Mouse (Mus musculus) heart, embryonic 10.5 days (tissue): ENCODE data around the gene Cpm. TPM values are rescaled to one million over a fixed set of nuclear protein-coding genes. Genes with fewer than 3 reads are reported as not detected.
A peak's percentile ranks its signal among the peaks of the same experiment; 100 is the strongest.

Source experiments
- DNase-seq: peaks from one replicate; pipeline ENCODE4 v3.0.0-alpha.2; 2017; ENCODE audit warnings: low spot score
- H3K27ac ChIP-seq: fragments of 300-500 bp; sonication (generic); 2 replicates; pipeline ENCODE4 v1.5.1; 2016; ENCODE audit warnings: mild to moderate bottlenecking
- H3K27me3 ChIP-seq: fragments of 300-500 bp; sonication (generic); 2 replicates; pipeline ENCODE4 v1.6.1; 2016; ENCODE audit warnings: mild to moderate bottlenecking; ENCODE audit not compliant: poor library complexity, insufficient read depth, severe bottlenecking
- H3K36me3 ChIP-seq: fragments of 300-500 bp; sonication (generic); 2 replicates; pipeline ENCODE4 v1.6.1; 2016; ENCODE audit warnings: mild to moderate bottlenecking, moderate library complexity
- H3K4me1 ChIP-seq: fragments of 300-500 bp; sonication (generic); 2 replicates; pipeline ENCODE4 v1.6.1; 2016; ENCODE audit warnings: mild to moderate bottlenecking
- H3K4me3 ChIP-seq: fragments of 300-500 bp; sonication (generic); 2 replicates; pipeline ENCODE4 v1.5.1; 2016; ENCODE audit warnings: mild to moderate bottlenecking, moderate library complexity
- H3K9me3 ChIP-seq: fragments of 300-500 bp; sonication (generic); 2 replicates; pipeline ENCODE4 v1.6.1; 2016; ENCODE audit warnings: mild to moderate bottlenecking, moderate library complexity
- WGBS: fragments of 180-500 bp; shearing (Covaris S2); methylation state at CpG from one replicate; pipeline ENCODE4 v1.1.7; 2016; 5-methylcytosine and 5-hydroxymethylcytosine counted together
- polyA plus RNA-seq: library from polyadenylated mRNA; unstranded; fragments of >200 nt; fragmentation: Nextera tagmentation; extraction: Ambion mirVana; gene quantifications from 2 replicates; pipeline ENCODE4 v1.2.1, GENCODE M21; 2016

Gene Cpm
- polyA plus RNA-seq, 1 experiment from 2014 or later, result 28.3 TPM

GRCm38 (mm10) chr10:117655908-117656661 lies 26.8 kb downstream of the Cpm start:
- no peak overlapping the region for H3K27ac ChIP-seq
- no peaks in the 10 kb centered on the region for H3K36me3 ChIP-seq
- no peaks in the 10 kb centered on the region for H3K27me3 ChIP-seq
- H3K4me3 ChIP-seq, result no peak overlapping the region
- no peaks in the 10 kb centered on the region for H3K9me3 ChIP-seq
- WGBS, result 49% methylated on average over 7 of the region's 7 CpGs
- DNase-seq, result no peak
- no peaks in the 10 kb centered on the region for H3K4me1 ChIP-seq

GRCm38 (mm10) chr10:117656662-117656962 lies 27.3 kb downstream of the Cpm start:
- Histone ChIP-seq H3K9me3 (no peaks in the 10 kb centered on the region), H3K36me3 (no peaks in the 10 kb centered on the region), H3K4me1 (no peaks in the 10 kb centered on the region), H3K27ac (no peak overlapping the region), H3K27me3 (no peaks in the 10 kb centered on the region), H3K4me3 (no peak overlapping the region)
- no peak for DNase-seq
- WGBS, result 82% methylated on average over 6 of the region's 6 CpGs

GRCm38 (mm10) chr10:117656985-117657658 lies 27.8 kb downstream of the Cpm start:
- no peaks in the 10 kb centered on the region for H3K27me3 ChIP-seq
- no peaks in the 10 kb centered on the region for H3K4me1 ChIP-seq
- H3K36me3 ChIP-seq, result no peaks in the 10 kb centered on the region
- no peak overlapping the region for H3K4me3 ChIP-seq
- H3K27ac ChIP-seq, result no peak overlapping the region
- DNase-seq, result no peak
- no peaks in the 10 kb centered on the region for H3K9me3 ChIP-seq
- WGBS, result 80% methylated on average over 7 of the region's 7 CpGs

- no peak overlapping the region for H3K27ac ChIP-seq
- WGBS, result 81% methylated on average over 3 of the region's 3 CpGs
Observed at GRCm38 (mm10) chr10:117657659-117658306, 28.5 kb downstream of the Cpm start.

GRCm38 (mm10) chr10:117658522-117659429 lies 29.5 kb downstream of the Cpm start:
- Histone ChIP-seq H3K36me3 (no peaks in the 10 kb centered on the region), H3K27ac (no peak overlapping the region), H3K27me3 (no peaks in the 10 kb centered on the region), H3K4me3 (no peak overlapping the region), H3K4me1 (peaks cover 8% of the 10 kb centered on the region), H3K9me3 (no peaks in the 10 kb centered on the region)
- DNase-seq, result no peak
- WGBS, result 90% methylated on average over 14 of the region's 14 CpGs

More at GRCm38 (mm10) chr10:117657659-117658306, 28.5 kb downstream of the Cpm start:
- Histone ChIP-seq H3K36me3 (no peaks in the 10 kb centered on the region), H3K4me3 (no peak overlapping the region), H3K9me3 (no peaks in the 10 kb centered on the region), H3K27me3 (no peaks in the 10 kb centered on the region), H3K4me1 (no peaks in the 10 kb centered on the region)
- no peak for DNase-seq

GRCm38 (mm10) chr10:117659430-117659813 lies 30.1 kb downstream of the Cpm start:
- Histone ChIP-seq H3K4me3 (no peak overlapping the region), H3K36me3 (no peaks in the 10 kb centered on the region), H3K4me1 (peaks cover 11% of the 10 kb centered on the region), H3K27me3 (no peaks in the 10 kb centered on the region), H3K27ac (no peak overlapping the region), H3K9me3 (no peaks in the 10 kb centered on the region)
- 79% methylated on average over 11 of the region's 11 CpGs for WGBS
- no peak for DNase-seq

GRCm38 (mm10) chr10:117659819-117660218 lies 30.5 kb downstream of the Cpm start:
- peaks cover 11% of the 10 kb centered on the region for H3K4me1 ChIP-seq
- H3K36me3 ChIP-seq, result no peaks in the 10 kb centered on the region
- DNase-seq, result no peak
- 57% methylated on average over 11 of the region's 11 CpGs for WGBS
- no peaks in the 10 kb centered on the region for H3K9me3 ChIP-seq
- no peak overlapping the region for H3K4me3 ChIP-seq
- H3K27ac ChIP-seq, result no peak overlapping the region
- H3K27me3 ChIP-seq, result no peaks in the 10 kb centered on the region

- no peak overlapping the region for H3K4me3 ChIP-seq
- no peak for DNase-seq
- 75% methylated on average over 15 of the region's 15 CpGs for WGBS
- H3K27ac ChIP-seq, result no peak overlapping the region
- peaks cover 11% of the 10 kb centered on the region for H3K4me1 ChIP-seq
- H3K9me3 ChIP-seq, result no peaks in the 10 kb centered on the region
- no peaks in the 10 kb centered on the region for H3K27me3 ChIP-seq
- H3K36me3 ChIP-seq, result no peaks in the 10 kb centered on the region
Observed at GRCm38 (mm10) chr10:117662316-117663055, 33.2 kb downstream of the Cpm start.

- Histone ChIP-seq H3K4me1 (peaks cover 11% of the 10 kb centered on the region), H3K36me3 (no peaks in the 10 kb centered on the region), H3K4me3 (peak overlapping the region; percentile 49), H3K27me3 (no peaks in the 10 kb centered on the region), H3K9me3 (no peaks in the 10 kb centered on the region), H3K27ac (peak overlapping the region; percentile 47; the same call in 1 of the 2 replicates)
- no peak for DNase-seq
- 69% methylated on average over 14 of the region's 14 CpGs for WGBS
Observed at GRCm38 (mm10) chr10:117663056-117663864, 34.0 kb downstream of the Cpm start.

- Histone ChIP-seq H3K4me1 (peaks cover 11% of the 10 kb centered on the region), H3K4me3 (peak overlapping the region; percentile 49), H3K36me3 (no peaks in the 10 kb centered on the region), H3K27me3 (no peaks in the 10 kb centered on the region), H3K9me3 (no peaks in the 10 kb centered on the region), H3K27ac (peak overlapping the region; percentile 47; the same call in 1 of the 2 replicates)
- no peak for DNase-seq
- 12% methylated on average over 9 of the region's 9 CpGs for WGBS
Observed at GRCm38 (mm10) chr10:117663865-117664200, 34.5 kb downstream of the Cpm start.

- WGBS, result 54% methylated on average over 14 of the region's 14 CpGs
- peaks cover 11% of the 10 kb centered on the region for H3K4me1 ChIP-seq
- H3K9me3 ChIP-seq, result no peaks in the 10 kb centered on the region
- no peaks in the 10 kb centered on the region for H3K36me3 ChIP-seq
- peak overlapping the region; percentile 49 for H3K4me3 ChIP-seq
- peak overlapping the region; percentile 47; the same call in 1 of the 2 replicates for H3K27ac ChIP-seq
- no peaks in the 10 kb centered on the region for H3K27me3 ChIP-seq
- no peak for DNase-seq
Observed at GRCm38 (mm10) chr10:117664208-117664925, 35.1 kb downstream of the Cpm start.
